8 mouse cellular contexts compared by ENCODE assay signal in genomic region chr11:75348890-75349261, GRCm38 (mm10). TPM values are rescaled to one million over a fixed set of nuclear protein-coding genes. Genes with fewer than 3 reads are reported as not detected.
DNase-seq lines count a peak whose midpoint lies in the region; ATAC-seq and TF ChIP-seq lines count a peak whose summit lies in the region.

No protein-coding gene starts in this region.

- H3K9me3 ChIP-seq in kidney, embryonic 14.5 days (ENCODE audit: control insufficient read depth, low read length) = no peaks in the 10 kb centered on the region
- H3K9me3 ChIP-seq in hindbrain, embryonic 12.5 days (replicated peaks) = no peaks in the 10 kb centered on the region
- H3K9me3 ChIP-seq in midbrain, embryonic 13.5 days = no peaks in the 10 kb centered on the region

- WGBS in kidney, embryonic 14.5 days = 44% methylated on average over 10 of the region's 10 CpGs
- 49% methylated on average over 10 of the region's 10 CpGs for WGBS in hindbrain, embryonic 12.5 days
- WGBS in midbrain, embryonic 13.5 days = 47% methylated on average over 10 of the region's 10 CpGs

- DNase-seq in kidney, postnatal 4 days = no peak
- no peak for DNase-seq in ovary, postnatal 14 days (ENCODE audit: low spot score)
- no peak for DNase-seq in left cerebral cortex, postnatal 14 days (ENCODE audit: low spot score in 2 of 2)
- no peak for DNase-seq in right cerebral cortex, postnatal 4 days

- H3K4me1 ChIP-seq in kidney, embryonic 14.5 days (ENCODE audit: control insufficient read depth, insufficient read depth, low read length) = peaks cover 18% of the 10 kb centered on the region; the same call in 1 of the 2 replicates
- peaks cover 10% of the 10 kb centered on the region for H3K4me1 ChIP-seq in bone marrow macrophage, adult 2 months (ENCODE audit: control insufficient read depth, insufficient read depth, low read length)
- peaks cover 18% of the 10 kb centered on the region for H3K4me1 ChIP-seq in hindbrain, embryonic 12.5 days
- H3K4me1 ChIP-seq in midbrain, embryonic 13.5 days (replicated peaks) = peaks cover 22% of the 10 kb centered on the region

- intact Hi-C loops in left cerebral cortex, postnatal 14 days (cut with DNase I) = no loop called here

- H3K36me3 ChIP-seq in kidney, embryonic 14.5 days (ENCODE audit: control insufficient read depth, insufficient read depth, low read length) = peaks cover 5% of the 10 kb centered on the region
- H3K36me3 ChIP-seq in hindbrain, embryonic 12.5 days = peaks cover 3% of the 10 kb centered on the region; the same call in 1 of the 2 replicates
- H3K36me3 ChIP-seq in midbrain, embryonic 13.5 days = no peaks in the 10 kb centered on the region

- TF ChIP-seq CTCF in bone marrow macrophage, adult 2 months (IDR thresholded peaks at IDR 0.05; ENCODE audit: low read depth, low read length) = no peak; the same call in 1 of the 2 replicates

- H3K4me3 ChIP-seq in kidney, embryonic 14.5 days (ENCODE audit: low read length) = peak overlapping the region; percentile 86
- peak overlapping the region; percentile 69 for H3K4me3 ChIP-seq in bone marrow macrophage, adult 2 months (ENCODE audit: insufficient read depth, low read length)
- H3K4me3 ChIP-seq in hindbrain, embryonic 12.5 days = peak overlapping the region; percentile 73
- H3K4me3 ChIP-seq in midbrain, embryonic 13.5 days (replicated peaks) = peak overlapping the region; percentile 74

- H3K27me3 ChIP-seq in kidney, embryonic 14.5 days (ENCODE audit: control insufficient read depth, insufficient read depth, low read length) = no peaks in the 10 kb centered on the region
- H3K27me3 ChIP-seq in hindbrain, embryonic 12.5 days = no peaks in the 10 kb centered on the region
- no peaks in the 10 kb centered on the region for H3K27me3 ChIP-seq in midbrain, embryonic 13.5 days

- no peak for TF ChIP-seq POLR2A in bone marrow macrophage, adult 2 months (IDR thresholded peaks at IDR 0.05; ENCODE audit: borderline replicate concordance, low read depth, low read length)

- H3K9ac ChIP-seq in kidney, embryonic 14.5 days (ENCODE audit: low read depth, low read length) = peak overlapping the region; percentile 79
- H3K9ac ChIP-seq in hindbrain, embryonic 12.5 days = peak overlapping the region; percentile 81
- peak overlapping the region; percentile 74 for H3K9ac ChIP-seq in midbrain, embryonic 13.5 days (replicated peaks)

- no peak for ATAC-seq in kidney, embryonic 14.5 days (ENCODE audit: low FRiP score, low TSS enrichment)
- no peak for ATAC-seq in hindbrain, embryonic 12.5 days (ENCODE audit: low FRiP score)
- no peak for ATAC-seq in midbrain, embryonic 13.5 days

- no peak overlapping the region; the same call in 1 of the 2 replicates for H3K27ac ChIP-seq in kidney, embryonic 14.5 days (ENCODE audit: low read depth, low read length)
- H3K27ac ChIP-seq in bone marrow macrophage, adult 2 months (ENCODE audit: insufficient read depth, low read depth, low read length) = peak overlapping the region; percentile 15; the same call in 1 of the 2 replicates
- H3K27ac ChIP-seq in hindbrain, embryonic 12.5 days = no peak overlapping the region
- 0 out of 2 replicates have a peak overlapping the region, but pooled peaks have one; percentile 15 for H3K27ac ChIP-seq in midbrain, embryonic 13.5 days

- peak overlapping the region; percentile 74 for H3K4me2 ChIP-seq in kidney, embryonic 14.5 days (replicated peaks; ENCODE audit: low read depth, low read length)
- peak overlapping the region; percentile 88 for H3K4me2 ChIP-seq in hindbrain, embryonic 12.5 days (replicated peaks)
- H3K4me2 ChIP-seq in midbrain, embryonic 13.5 days (replicated peaks) = peak overlapping the region; percentile 82

RNA-seq across cellular contexts. Expression of gene Smyd4, which starts 0.6 kb away (rescaled TPM):
- polyA plus RNA-seq in kidney, embryonic 14.5 days (2014; fragmentation: Nextera tagmentation; extraction: Ambion mirVana) = 10.4 and 17.8 TPM in 2 replicates
- polyA plus RNA-seq in bone marrow macrophage, adult 2 months (2012; ENCODE audit: insufficient read depth, insufficient read length, missing spikeins) = 3.3 and 4.9 TPM in 2 replicates
- 13.4 and 17.3 TPM in 2 replicates for polyA plus RNA-seq in hindbrain, embryonic 12.5 days (2016; fragmentation: Nextera tagmentation; extraction: Ambion mirVana)
- polyA plus RNA-seq in midbrain, embryonic 13.5 days (2015; fragmentation: Nextera tagmentation; extraction: Ambion mirVana) = 15.3 and 15.5 TPM in 2 replicates
- 10 to 100 TPM; 10.6 to 11.6 TPM for total RNA-seq in left cerebral cortex, postnatal 14 days (2021)

RNA-seq across cellular contexts. Expression of gene Rpa1, which starts 0.8 kb away (rescaled TPM):
- polyA plus RNA-seq in kidney, embryonic 14.5 days (2014; fragmentation: Nextera tagmentation; extraction: Ambion mirVana) = 111 and 119 TPM in 2 replicates
- 43.2 and 48.2 TPM in 2 replicates for polyA plus RNA-seq in bone marrow macrophage, adult 2 months (2012; ENCODE audit: insufficient read depth, insufficient read length, missing spikeins)
- polyA plus RNA-seq in hindbrain, embryonic 12.5 days (2016; fragmentation: Nextera tagmentation; extraction: Ambion mirVana) = 96.9 and 99.5 TPM in 2 replicates
- polyA plus RNA-seq in midbrain, embryonic 13.5 days (2015; fragmentation: Nextera tagmentation; extraction: Ambion mirVana) = 69.1 and 70.6 TPM in 2 replicates
- 10 to 100 TPM; 43.8 to 47.9 TPM for total RNA-seq in left cerebral cortex, postnatal 14 days (2021)

Comparison
In these comparisons a context has a peak if more than half of its experiments do, and no peak if none do; other contexts are left out.
1. H3K27ac ChIP-seq: peak in bone marrow macrophage, adult 2 months (single experiment) and midbrain, embryonic 13.5 days (single experiment); none in kidney, embryonic 14.5 days (single experiment) and hindbrain, embryonic 12.5 days (single experiment).
2. Peak in every context shown above with its lines, with median percentiles within 50 percentile points of each other: H3K4me2 ChIP-seq, H3K4me3 ChIP-seq and H3K9ac ChIP-seq.